Mouse (Mus musculus) midbrain, embryonic 10.5 days (tissue): ENCODE measurements around the gene Igfbp6. TPM values are rescaled to one million over a fixed set of nuclear protein-coding genes. Genes with fewer than 3 reads are reported as not detected.

Experiments used
- DNase-seq: peaks from one replicate; pipeline ENCODE4 v3.0.0-alpha.2; 2017; ENCODE audit warnings: low spot score
- H3K27ac ChIP-seq: fragments of 300-500 bp; sonication (generic); replicated peaks from 2 replicates; pipeline ENCODE4 v1.5.1; 2016; ENCODE audit warnings: mild to moderate bottlenecking
- H3K27me3 ChIP-seq: fragments of 300-500 bp; sonication (generic); 2 replicates; pipeline ENCODE4 v1.6.1; 2016; ENCODE audit warnings: low read depth, mild to moderate bottlenecking; ENCODE audit not compliant: poor library complexity, severe bottlenecking
- H3K36me3 ChIP-seq: fragments of 300-500 bp; sonication (generic); 2 replicates; pipeline ENCODE4 v1.6.1; 2016; ENCODE audit warnings: mild to moderate bottlenecking, moderate library complexity
- H3K4me1 ChIP-seq: fragments of 300-500 bp; sonication (generic); 2 replicates; pipeline ENCODE4 v1.6.1; 2016
- H3K4me3 ChIP-seq: fragments of 300-500 bp; sonication (generic); 2 replicates; pipeline ENCODE4 v1.5.1; 2016; ENCODE audit warnings: mild to moderate bottlenecking, moderate library complexity
- H3K9me3 ChIP-seq: fragments of 300-500 bp; sonication (generic); replicated peaks from 2 replicates; pipeline ENCODE4 v1.6.1; 2016; ENCODE audit warnings: mild to moderate bottlenecking
- WGBS: fragments of 180-500 bp; shearing (Covaris S2); methylation state at CpG from one replicate; pipeline ENCODE4 v1.1.7; 2016; 5-methylcytosine and 5-hydroxymethylcytosine counted together
- polyA plus RNA-seq: library from polyadenylated mRNA; unstranded; fragments of >200 nt; fragmentation: Nextera tagmentation; extraction: Ambion mirVana; gene quantifications from 2 replicates; pipeline ENCODE4 v1.2.1, GENCODE M21; 2016

Igfbp6 gene
- polyA plus RNA-seq, 1 experiment from 2014 or later, result 0.38 TPM

DNA sequence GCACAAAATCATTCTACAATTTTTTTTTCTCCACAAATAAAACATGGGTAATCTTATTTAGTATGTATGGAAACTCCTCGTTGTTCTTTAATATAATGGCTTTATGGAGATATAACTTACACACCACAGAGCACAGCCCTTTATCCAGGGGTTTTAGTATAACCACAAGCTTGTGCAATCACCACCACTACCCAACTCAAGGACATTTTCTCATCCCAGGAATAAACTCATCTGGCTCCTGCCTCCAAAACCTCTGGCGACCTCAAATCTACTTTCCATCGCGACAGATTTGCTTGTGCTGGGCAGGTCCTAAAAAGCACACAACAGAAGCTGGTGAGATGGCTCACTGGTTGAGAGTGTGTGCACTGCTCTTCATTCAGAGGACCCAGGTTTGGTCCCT, 49.5 kb downstream of the Igfbp6 start:
- DNase-seq, result no peak
- Histone ChIP-seq H3K4me1 (peaks cover 23% of the 10 kb centered on the region), H3K27me3 (no peaks in the 10 kb centered on the region), H3K36me3 (no peaks in the 10 kb centered on the region), H3K9me3 (no peaks in the 10 kb centered on the region), H3K27ac (no peak overlapping the region), H3K4me3 (no peak overlapping the region)
- WGBS, result 89% methylated on average over 4 of the region's 4 CpGs

DNA sequence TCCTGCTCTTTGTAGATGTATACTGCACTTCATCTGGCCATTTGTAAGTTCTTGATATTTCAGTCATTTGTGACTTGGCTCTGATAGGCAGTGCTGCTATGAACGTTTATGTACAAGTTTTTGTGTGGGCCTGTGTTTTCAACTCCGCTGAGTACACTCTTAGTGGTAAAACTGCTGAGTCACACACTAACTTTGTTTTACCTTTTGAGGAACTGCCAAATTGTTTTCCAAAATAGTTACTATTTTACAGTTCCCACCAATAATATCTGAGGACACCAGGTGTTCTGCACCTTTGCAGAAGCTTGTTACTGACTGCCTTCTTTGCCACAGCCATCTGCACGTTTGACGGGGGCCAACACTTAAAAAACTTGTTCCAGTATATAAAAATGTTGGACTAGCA, 50.3 kb downstream of the Igfbp6 start:
- 91% methylated on average over 4 of the region's 4 CpGs for WGBS
- H3K9me3 ChIP-seq, result no peaks in the 10 kb centered on the region
- peaks cover 22% of the 10 kb centered on the region for H3K4me1 ChIP-seq
- no peak overlapping the region for H3K4me3 ChIP-seq
- no peaks in the 10 kb centered on the region for H3K36me3 ChIP-seq
- no peak for DNase-seq
- no peaks in the 10 kb centered on the region for H3K27me3 ChIP-seq
- H3K27ac ChIP-seq, result no peak overlapping the region

DNA sequence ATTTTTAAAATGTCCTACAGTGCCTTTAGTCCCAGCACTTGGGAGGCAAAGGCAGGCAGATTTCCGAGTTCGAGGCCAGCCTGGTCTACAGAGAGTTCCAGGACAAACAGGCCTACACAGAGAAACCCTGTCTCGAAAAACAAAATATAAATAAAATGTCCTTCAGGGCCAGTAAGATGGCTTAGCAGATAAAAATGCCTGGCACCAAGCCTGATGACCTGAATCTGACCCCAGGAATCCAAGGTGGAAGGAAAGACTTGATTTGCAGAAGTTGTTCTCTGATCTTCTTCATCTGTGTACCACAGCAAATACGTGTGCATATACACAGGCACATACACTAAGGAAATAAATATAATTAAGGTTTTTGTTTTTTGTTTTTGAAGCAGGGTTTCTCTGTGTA, 51.2 kb downstream of the Igfbp6 start:
- H3K9me3 ChIP-seq, result no peaks in the 10 kb centered on the region
- DNase-seq, result no peak
- H3K4me3 ChIP-seq, result no peak overlapping the region
- no peaks in the 10 kb centered on the region for H3K36me3 ChIP-seq
- no peaks in the 10 kb centered on the region for H3K27me3 ChIP-seq
- H3K27ac ChIP-seq, result no peak overlapping the region
- H3K4me1 ChIP-seq, result peaks cover 22% of the 10 kb centered on the region
- whole genome bisulfite sequencing, result 87% methylated on average over 4 of the region's 4 CpGs

DNA sequence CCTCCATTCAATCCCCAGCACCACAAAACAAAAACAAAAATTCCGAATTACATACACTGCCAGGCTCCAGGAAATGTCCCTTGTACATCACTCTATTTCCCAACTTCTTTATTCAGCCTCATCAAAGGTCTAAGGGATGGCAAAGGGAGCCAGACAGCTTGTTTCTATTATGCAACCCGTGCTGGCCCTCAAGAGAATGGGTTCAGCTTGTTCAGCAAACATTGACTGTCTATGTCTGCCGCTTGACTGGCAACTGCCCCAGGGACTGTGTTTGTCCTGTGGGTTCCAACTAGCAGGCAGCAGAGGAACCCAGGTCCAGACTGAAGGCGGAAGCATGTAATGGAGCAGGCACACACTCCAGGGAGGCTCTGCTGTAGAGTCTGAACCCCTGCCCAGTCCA, 54.7 kb downstream of the Igfbp6 start:
- Histone ChIP-seq H3K27me3 (no peaks in the 10 kb centered on the region), H3K36me3 (no peaks in the 10 kb centered on the region), H3K4me1 (peaks cover 12% of the 10 kb centered on the region), H3K27ac (no peak overlapping the region), H3K9me3 (no peaks in the 10 kb centered on the region), H3K4me3 (no peak overlapping the region)
- no peak for DNase-seq
- WGBS, result 87% methylated on average over 4 of the region's 4 CpGs

Other genes starting within 250 kb of the Igfbp6 start
- not detected in 2 replicates for gene Krt4, start 219.6 kb upstream of the Igfbp6 start, polyA plus RNA-seq
- gene Krt79, start 204.0 kb upstream of the Igfbp6 start, polyA plus RNA-seq, result 0.07 and 0.20 TPM in 2 replicates
- gene Krt78, start 190.1 kb upstream of the Igfbp6 start, polyA plus RNA-seq, result not detected in 2 replicates
- 18.5 and 21.9 TPM in 2 replicates for gene Krt8, start 139.9 kb upstream of the Igfbp6 start, polyA plus RNA-seq
- 11.4 and 21.0 TPM in 2 replicates for gene Krt18, start 116.2 kb upstream of the Igfbp6 start, polyA plus RNA-seq
- 113 and 125 TPM in 2 replicates for gene Eif4b, start 70.6 kb upstream of the Igfbp6 start, polyA plus RNA-seq
- 8.9 and 9.4 TPM in 2 replicates for gene Tns2, start 43.9 kb upstream of the Igfbp6 start, polyA plus RNA-seq
- gene Spryd3, start 8.1 kb upstream of the Igfbp6 start, polyA plus RNA-seq, result 13.7 and 15.5 TPM in 2 replicates
- gene Soat2, start 6.2 kb downstream of the Igfbp6 start, polyA plus RNA-seq, result 0.14 and 0.20 TPM in 2 replicates
- gene Zfp740, start 58.9 kb downstream of the Igfbp6 start, polyA plus RNA-seq, result 63.0 and 72.4 TPM in 2 replicates
- gene Csad, start 60.4 kb downstream of the Igfbp6 start, polyA plus RNA-seq, result 32.8 and 38.8 TPM in 2 replicates
- gene Itgb7, start 87.6 kb downstream of the Igfbp6 start, polyA plus RNA-seq, result 0.31 and 0.56 TPM in 2 replicates
- 14.3 and 16.2 TPM in 2 replicates for gene Rarg, start 113.2 kb downstream of the Igfbp6 start, polyA plus RNA-seq
- gene Gm9918, start 126.2 kb downstream of the Igfbp6 start, polyA plus RNA-seq, result 0.35 and 0.41 TPM in 2 replicates
- 59.2 and 63.2 TPM in 2 replicates for gene Mfsd5, start 135.1 kb downstream of the Igfbp6 start, polyA plus RNA-seq
- 47.4 and 54.4 TPM in 2 replicates for gene Espl1, start 151.9 kb downstream of the Igfbp6 start, polyA plus RNA-seq
- 335 and 345 TPM in 2 replicates for gene Pfdn5, start 181.8 kb downstream of the Igfbp6 start, polyA plus RNA-seq
- gene Myg1, start 187.3 kb downstream of the Igfbp6 start, polyA plus RNA-seq, result 125 and 134 TPM in 2 replicates
- gene Aaas, start 206.4 kb downstream of the Igfbp6 start, polyA plus RNA-seq, result 115 and 128 TPM in 2 replicates
- 0.59 and 0.66 TPM in 2 replicates for gene Sp7, start 222.8 kb downstream of the Igfbp6 start, polyA plus RNA-seq